Mouse (Mus musculus): ENCODE results near the gene Mtus2. TPM values are rescaled to one million over a fixed set of nuclear protein-coding genes. Genes with fewer than 3 reads are reported as not detected.

The Mtus2 gene
- polyA plus RNA-seq, 1 experiment from 2014 or later, result 48.9 TPM

DNA sequence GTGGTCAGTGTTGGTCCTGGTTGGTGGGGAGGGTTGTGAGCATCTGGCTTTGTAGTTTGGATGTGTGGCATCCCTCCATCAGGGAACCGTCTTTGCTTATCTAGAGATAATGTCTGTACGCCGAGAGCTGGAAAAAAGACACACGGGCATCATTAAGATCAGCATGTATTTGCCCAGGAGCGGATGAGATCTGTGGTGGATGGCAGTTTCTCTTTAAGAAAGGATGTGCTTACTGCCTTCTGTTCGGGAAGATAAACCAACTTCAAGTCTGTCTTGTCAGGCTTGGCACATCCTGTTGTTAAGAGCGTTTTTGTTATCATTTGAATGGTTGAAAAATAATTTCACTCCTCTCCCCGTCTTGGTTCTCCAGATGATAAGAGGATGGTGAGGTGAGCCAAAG lies 58.3 kb downstream of the Mtus2 start:
- Histone ChIP-seq H3K9ac (no peak overlapping the region), H3K36me3 (no peaks in the 10 kb centered on the region), H3K9me3 (replicated peaks) (0 out of 2 replicates have a peak, but pooled peaks cover 3% of the 10 kb centered on the region), H3K4me3 (no peak overlapping the region), H3K4me1 (no peaks in the 10 kb centered on the region), H3K27ac (no peak overlapping the region), H3K27me3 (no peaks in the 10 kb centered on the region), H3K4me2 (replicated peaks) (no peak overlapping the region)
- 88% methylated on average over 8 of the region's 8 CpGs for WGBS
- no peak for ATAC-seq (ENCODE audit: low FRiP score)

DNA sequence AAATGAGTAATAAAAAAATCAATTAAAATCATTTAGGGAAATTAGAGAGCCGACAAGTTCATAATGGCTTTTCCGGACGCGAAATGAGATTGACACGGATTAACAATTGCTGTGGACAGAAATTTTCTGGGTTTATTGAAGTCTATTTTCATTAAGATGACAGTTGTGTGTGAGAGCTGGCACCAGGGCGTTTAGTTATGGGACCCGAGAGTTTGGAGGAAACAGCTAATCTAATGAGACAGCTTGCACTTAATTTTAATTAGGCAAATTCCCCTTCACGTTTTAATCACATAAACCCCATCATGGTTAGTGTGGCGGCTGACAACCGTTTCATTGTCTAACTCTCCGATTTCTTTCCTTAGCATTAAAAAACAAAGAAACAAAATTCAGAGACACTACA lies 60.3 kb downstream of the Mtus2 start:
- H3K27me3 ChIP-seq, result no peaks in the 10 kb centered on the region
- no peak overlapping the region for H3K4me2 ChIP-seq (replicated peaks)
- H3K27ac ChIP-seq, result no peak overlapping the region
- H3K36me3 ChIP-seq, result no peaks in the 10 kb centered on the region
- no peaks in the 10 kb centered on the region for H3K9me3 ChIP-seq (replicated peaks)
- WGBS, result 86% methylated on average over 11 of the region's 11 CpGs
- H3K9ac ChIP-seq, result no peak overlapping the region
- H3K4me3 ChIP-seq, result no peak overlapping the region
- ATAC-seq (ENCODE audit: low FRiP score), result no peak
- H3K4me1 ChIP-seq, result no peaks in the 10 kb centered on the region

DNA sequence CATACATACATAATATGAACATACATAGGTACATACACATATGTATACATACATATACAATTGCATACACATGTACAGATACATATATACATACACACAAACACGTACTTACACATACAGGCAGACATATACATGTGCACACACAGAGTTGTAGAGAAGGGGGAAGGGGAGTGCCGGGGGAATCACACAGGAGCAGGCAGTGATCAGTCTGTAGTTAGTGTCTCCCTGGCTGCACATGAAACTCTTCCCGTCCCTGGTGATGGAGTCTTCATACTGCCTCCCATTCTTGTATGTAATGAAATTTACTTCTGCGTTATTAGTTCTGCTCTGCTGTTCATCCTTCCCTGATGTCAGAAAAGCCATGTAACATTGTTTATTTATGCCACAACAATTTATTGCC lies 65.7 kb downstream of the Mtus2 start:
- WGBS, result 84% methylated on average over 4 of the region's 4 CpGs
- H3K4me2 ChIP-seq (replicated peaks), result no peak overlapping the region
- no peak overlapping the region for H3K27ac ChIP-seq

DNA sequence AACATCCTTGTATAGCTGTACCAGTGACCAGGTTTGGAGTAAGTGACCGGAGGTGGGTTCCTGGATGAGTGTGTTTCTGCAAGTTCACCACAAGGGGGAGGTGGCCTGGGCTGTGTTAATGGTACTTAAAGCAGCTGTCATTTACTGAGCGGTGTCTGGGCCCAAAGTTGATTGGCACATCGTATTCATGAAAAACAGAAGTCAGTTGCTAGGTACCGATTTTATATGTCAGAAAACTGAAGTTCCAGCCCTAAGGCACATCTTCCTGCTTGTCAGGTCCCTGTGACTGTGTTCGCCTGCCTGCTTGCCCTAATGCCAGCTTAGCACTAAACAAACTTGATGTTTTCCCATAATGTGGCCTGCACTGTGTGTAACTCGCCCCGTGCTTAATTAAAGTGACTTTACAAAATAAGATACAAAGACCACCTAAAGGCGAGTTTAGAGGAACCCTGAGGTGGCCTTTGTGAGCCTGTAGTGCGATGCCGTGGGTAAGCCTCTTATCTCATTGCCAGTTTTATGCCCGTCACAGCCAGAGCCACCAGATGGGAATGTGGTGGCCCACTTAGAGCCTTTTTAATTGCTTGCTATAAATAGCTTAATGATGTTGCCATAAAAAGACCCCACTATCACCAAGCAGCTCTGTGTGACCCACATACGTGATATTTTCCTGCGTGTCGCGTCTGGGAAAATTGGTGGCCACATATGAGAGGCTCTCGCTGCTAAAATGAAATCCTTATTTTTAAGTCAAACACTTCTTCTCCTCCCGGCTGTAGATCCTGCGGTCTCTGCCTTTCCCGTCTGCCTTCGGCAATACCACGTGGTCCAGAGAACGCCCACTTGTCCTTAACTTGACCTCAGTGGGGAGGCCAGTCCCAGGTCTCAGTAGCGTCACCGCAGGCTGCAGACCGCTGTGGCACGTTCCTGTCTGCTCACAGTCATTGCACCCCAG lies 69.6 kb downstream of the Mtus2 start:
- WGBS, result 66% methylated on average over 26 of the region's 26 CpGs
- no peak overlapping the region for H3K4me2 ChIP-seq (replicated peaks)
- no peak overlapping the region for H3K9ac ChIP-seq
- H3K27me3 ChIP-seq, result no peaks in the 10 kb centered on the region
- H3K36me3 ChIP-seq, result no peaks in the 10 kb centered on the region
- H3K4me1 ChIP-seq, result no peaks in the 10 kb centered on the region
- H3K4me3 ChIP-seq, result no peak overlapping the region
- no peaks in the 10 kb centered on the region for H3K9me3 ChIP-seq (replicated peaks)
- ATAC-seq (ENCODE audit: low FRiP score), result peak; percentile 11; the same call in 1 of the 2 replicates
- no peak overlapping the region for H3K27ac ChIP-seq

More for the DNA sequence above, 65.7 kb downstream of the Mtus2 start:
- no peaks in the 10 kb centered on the region for H3K4me1 ChIP-seq
- H3K36me3 ChIP-seq, result no peaks in the 10 kb centered on the region
- no peak overlapping the region for H3K4me3 ChIP-seq
- ATAC-seq (ENCODE audit: low FRiP score), result no peak
- no peak overlapping the region for H3K9ac ChIP-seq
- no peaks in the 10 kb centered on the region for H3K27me3 ChIP-seq
- H3K9me3 ChIP-seq (replicated peaks), result no peaks in the 10 kb centered on the region

DNA sequence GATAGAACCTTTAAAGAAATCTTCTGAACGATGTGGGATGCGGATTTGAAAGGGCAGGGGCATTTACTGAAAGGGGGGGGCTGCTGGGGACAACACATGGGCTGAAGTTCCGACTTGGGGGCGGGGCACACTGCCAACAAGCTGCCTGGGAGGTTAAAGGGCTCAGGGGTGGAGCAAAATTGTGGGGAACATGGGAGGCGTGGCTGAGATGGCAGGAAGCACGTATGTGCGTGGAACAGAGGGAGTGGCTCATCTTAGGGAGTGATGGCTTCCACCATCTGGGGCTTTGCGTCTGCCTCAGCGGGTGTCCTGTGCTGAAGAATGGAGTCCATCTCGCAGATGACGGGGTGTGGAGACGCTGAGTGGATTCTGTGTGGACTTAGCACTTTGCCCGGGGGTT lies 70.9 kb downstream of the Mtus2 start:
- no peaks in the 10 kb centered on the region for H3K27me3 ChIP-seq
- no peaks in the 10 kb centered on the region for H3K9me3 ChIP-seq (replicated peaks)
- no peak overlapping the region for H3K9ac ChIP-seq
- no peaks in the 10 kb centered on the region for H3K4me1 ChIP-seq
- WGBS, result 68% methylated on average over 13 of the region's 13 CpGs
- H3K27ac ChIP-seq, result no peak overlapping the region
- ATAC-seq (ENCODE audit: low FRiP score), result no peak
- no peaks in the 10 kb centered on the region for H3K36me3 ChIP-seq
- H3K4me2 ChIP-seq (replicated peaks), result no peak overlapping the region
- H3K4me3 ChIP-seq, result no peak overlapping the region

DNA sequence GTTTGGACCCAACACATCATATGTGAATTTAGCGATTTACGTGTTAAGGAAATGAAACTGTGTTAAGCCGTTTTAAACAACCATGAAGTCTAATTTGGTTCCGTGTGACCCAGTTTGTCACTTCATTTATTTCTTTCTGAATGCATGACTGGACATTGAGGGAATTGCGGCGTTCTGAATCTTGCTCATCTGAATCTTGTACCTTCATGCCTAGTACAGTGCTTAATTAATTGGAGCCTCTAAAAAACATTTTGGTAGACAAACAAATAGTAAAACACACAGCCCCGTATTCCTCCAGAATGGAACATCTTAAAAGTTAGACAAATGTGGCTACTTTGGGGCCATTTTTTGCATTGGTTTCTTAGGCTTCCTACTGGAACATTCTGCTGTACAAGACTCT lies 84.5 kb downstream of the Mtus2 start:
- ATAC-seq (ENCODE audit: low FRiP score), result no peak
- H3K27me3 ChIP-seq, result no peaks in the 10 kb centered on the region
- H3K9ac ChIP-seq, result no peak overlapping the region
- H3K4me3 ChIP-seq, result no peak overlapping the region
- no peak overlapping the region for H3K4me2 ChIP-seq (replicated peaks)
- no peaks in the 10 kb centered on the region for H3K4me1 ChIP-seq
- WGBS, result 93% methylated on average over 7 of the region's 7 CpGs
- H3K36me3 ChIP-seq, result no peaks in the 10 kb centered on the region
- no peak overlapping the region for H3K27ac ChIP-seq
- H3K9me3 ChIP-seq (replicated peaks), result 0 out of 2 replicates have a peak, but pooled peaks cover 3% of the 10 kb centered on the region

DNA sequence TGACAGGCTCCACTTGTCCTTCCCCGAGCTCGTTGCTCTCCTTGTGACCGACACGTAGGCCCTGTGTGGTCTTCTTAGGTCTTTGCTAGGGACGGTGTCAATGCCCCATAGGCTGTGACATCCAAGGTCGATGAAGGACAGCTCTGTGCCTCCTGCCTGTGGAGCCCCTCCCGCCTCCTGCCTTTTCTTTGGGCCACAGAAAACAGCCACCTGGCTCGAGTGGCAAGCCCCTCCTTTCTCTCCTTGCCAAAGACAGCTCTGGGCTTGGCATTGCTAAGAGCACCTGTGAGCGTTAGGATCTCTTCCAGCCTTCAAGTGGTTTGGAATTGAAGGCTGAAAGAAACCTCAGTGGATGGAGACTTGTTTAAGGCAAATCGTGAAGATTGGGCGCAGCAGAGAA lies 91.1 kb downstream of the Mtus2 start:
- no peak for ATAC-seq (ENCODE audit: low FRiP score)
- Histone ChIP-seq H3K9me3 (replicated peaks) (0 out of 2 replicates have a peak, but pooled peaks cover 3% of the 10 kb centered on the region), H3K4me1 (no peaks in the 10 kb centered on the region), H3K4me3 (no peak overlapping the region), H3K9ac (no peak overlapping the region), H3K36me3 (no peaks in the 10 kb centered on the region), H3K27me3 (no peaks in the 10 kb centered on the region), H3K27ac (no peak overlapping the region), H3K4me2 (replicated peaks) (no peak overlapping the region)
- 78% methylated on average over 11 of the region's 11 CpGs for WGBS

DNA sequence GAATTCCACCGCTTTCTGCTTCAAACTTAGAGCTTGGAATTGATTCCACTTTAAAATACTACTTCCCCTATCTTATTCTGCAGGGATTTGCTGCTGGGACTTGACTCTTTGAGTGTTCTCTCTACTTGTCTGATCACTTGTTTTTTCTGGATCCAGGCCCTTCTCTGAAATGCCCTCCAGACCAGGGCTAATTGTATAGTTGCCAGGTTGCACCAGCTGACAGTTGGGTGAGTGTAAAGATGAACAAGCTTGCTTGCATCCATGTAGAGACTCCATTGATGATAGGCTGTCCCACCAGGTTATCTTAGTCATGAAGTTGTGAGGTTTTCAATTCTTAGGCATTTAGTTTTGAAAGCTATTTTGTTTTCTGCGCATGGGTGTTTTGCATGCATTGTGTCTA lies 92.2 kb downstream of the Mtus2 start:
- H3K36me3 ChIP-seq, result no peaks in the 10 kb centered on the region
- WGBS, result 93% methylated on average over 2 of the region's 2 CpGs
- H3K9me3 ChIP-seq (replicated peaks), result no peaks in the 10 kb centered on the region
- ATAC-seq (ENCODE audit: low FRiP score), result no peak
- H3K4me2 ChIP-seq (replicated peaks), result no peak overlapping the region
- H3K27ac ChIP-seq, result no peak overlapping the region
- no peak overlapping the region for H3K4me3 ChIP-seq
- no peaks in the 10 kb centered on the region for H3K4me1 ChIP-seq
- no peaks in the 10 kb centered on the region for H3K27me3 ChIP-seq
- no peak overlapping the region for H3K9ac ChIP-seq

DNA sequence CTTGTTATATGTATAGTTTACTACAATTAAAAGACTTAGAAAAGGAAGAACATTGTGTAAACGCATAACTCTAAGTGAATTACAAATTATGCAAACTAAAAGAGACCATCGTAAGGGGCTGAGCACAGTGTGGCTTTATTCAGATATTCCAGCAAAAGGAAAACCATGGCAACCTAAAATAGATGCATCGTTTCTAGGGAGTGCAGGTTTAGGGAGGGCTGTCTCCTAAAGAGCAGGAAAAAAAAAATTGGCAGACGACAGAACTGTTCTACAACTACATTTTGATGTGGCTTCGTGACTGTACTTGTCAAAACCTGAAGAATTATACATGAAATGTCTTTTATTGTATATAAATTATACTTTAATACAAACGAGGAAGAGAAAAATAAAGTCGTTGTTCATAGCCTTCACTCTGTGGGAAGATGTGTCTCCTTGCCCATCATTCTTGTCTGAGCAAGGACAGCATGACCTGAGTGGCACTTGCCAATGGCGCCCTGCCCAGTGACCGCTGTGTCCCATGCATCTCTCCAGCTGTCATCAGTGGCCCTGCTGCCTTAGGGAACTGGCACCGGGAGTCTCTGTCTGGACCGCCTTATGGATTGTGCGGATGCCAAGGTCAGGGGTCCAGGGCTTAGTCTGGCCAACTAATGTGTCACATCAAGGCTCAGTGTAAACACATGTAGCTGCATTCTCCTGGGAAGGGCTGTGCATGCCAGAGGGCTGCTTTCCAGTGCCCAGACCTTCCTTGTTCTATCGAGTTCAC lies 95.9 kb downstream of the Mtus2 start:
- Histone ChIP-seq H3K9me3 (replicated peaks) (no peaks in the 10 kb centered on the region), H3K4me1 (no peaks in the 10 kb centered on the region), H3K4me3 (no peak overlapping the region), H3K27me3 (no peaks in the 10 kb centered on the region), H3K27ac (no peak overlapping the region), H3K9ac (no peak overlapping the region), H3K4me2 (replicated peaks) (no peak overlapping the region), H3K36me3 (no peaks in the 10 kb centered on the region)
- WGBS, result 77% methylated on average over 13 of the region's 13 CpGs
- no peak for ATAC-seq (ENCODE audit: low FRiP score)

DNA sequence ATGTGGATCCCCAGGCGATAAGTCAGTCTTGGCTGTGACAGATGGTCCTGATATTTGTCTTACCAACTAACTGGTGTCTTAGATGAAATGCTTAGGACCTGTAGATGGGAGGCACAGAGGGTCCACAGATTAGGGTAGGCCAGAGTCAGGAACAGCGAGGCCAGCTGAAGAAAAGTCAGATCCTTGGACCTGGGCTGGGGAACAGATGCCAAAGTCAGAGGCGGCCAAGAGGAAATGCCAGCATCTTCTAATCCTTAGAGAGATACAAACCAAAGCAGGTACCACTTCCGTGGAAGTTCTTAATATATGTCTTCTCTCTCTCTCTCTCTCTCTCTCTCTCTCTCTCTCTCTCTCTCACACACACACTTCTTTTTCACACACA lies 96.5 kb downstream of the Mtus2 start:
- no peak overlapping the region for H3K4me3 ChIP-seq
- H3K4me2 ChIP-seq (replicated peaks), result no peak overlapping the region
- no peaks in the 10 kb centered on the region for H3K27me3 ChIP-seq
- no peak for ATAC-seq (ENCODE audit: low FRiP score)
- 90% methylated on average over 4 of the region's 4 CpGs for WGBS
- H3K9me3 ChIP-seq (replicated peaks), result no peaks in the 10 kb centered on the region
- H3K4me1 ChIP-seq, result no peaks in the 10 kb centered on the region
- no peaks in the 10 kb centered on the region for H3K36me3 ChIP-seq
- H3K9ac ChIP-seq, result no peak overlapping the region
- no peak overlapping the region for H3K27ac ChIP-seq

DNA sequence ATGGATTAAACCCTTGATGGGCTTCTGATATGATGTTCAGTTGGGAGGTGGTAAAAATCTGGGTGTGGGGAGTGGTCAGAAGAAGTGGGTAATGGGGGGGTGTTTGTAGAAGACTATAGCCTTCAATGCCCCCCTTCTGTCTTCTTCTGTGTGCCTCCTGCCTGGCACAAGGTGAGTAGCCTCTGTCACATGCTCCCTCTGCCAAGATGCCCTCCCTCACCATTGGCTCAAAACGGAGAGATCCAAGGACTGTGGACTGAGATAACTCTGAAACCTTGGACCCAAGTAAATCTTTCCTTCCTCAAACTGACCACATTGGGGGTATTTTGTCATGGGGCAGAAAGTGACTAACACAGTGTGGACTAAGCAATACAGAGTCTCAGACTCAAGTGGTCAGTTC lies 99.7 kb downstream of the Mtus2 start:
- H3K9me3 ChIP-seq (replicated peaks), result no peaks in the 10 kb centered on the region; the same call in 1 of the 2 replicates
- H3K27ac ChIP-seq, result no peak overlapping the region
- H3K36me3 ChIP-seq, result no peaks in the 10 kb centered on the region
- H3K4me2 ChIP-seq (replicated peaks), result no peak overlapping the region
- H3K9ac ChIP-seq, result no peak overlapping the region
- H3K27me3 ChIP-seq, result no peaks in the 10 kb centered on the region
- no peak overlapping the region for H3K4me3 ChIP-seq
- WGBS, result 90% methylated on average over 1 of the region's 1 CpGs
- no peak for ATAC-seq (ENCODE audit: low FRiP score)
- no peaks in the 10 kb centered on the region for H3K4me1 ChIP-seq

DNA sequence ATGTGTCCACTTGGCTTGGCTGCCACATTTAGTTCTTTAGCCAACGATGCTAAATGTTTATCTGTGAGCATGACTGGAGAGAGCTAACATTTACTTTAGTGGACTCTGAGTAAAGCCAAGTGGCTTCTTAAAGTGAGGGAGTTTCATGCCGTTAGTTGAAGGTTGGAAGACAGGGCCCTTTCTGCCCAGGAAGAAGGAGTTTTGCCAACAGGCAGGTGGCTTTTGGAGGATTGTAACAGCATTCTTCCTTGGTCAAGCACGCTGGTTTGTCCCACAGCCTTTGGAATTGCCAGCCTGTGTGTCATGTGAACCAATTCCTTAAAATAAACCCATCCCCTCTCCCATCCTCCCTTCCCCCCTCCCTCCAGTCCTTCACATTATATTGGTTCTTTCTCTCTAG lies 100.3 kb downstream of the Mtus2 start:
- WGBS, result 85% methylated on average over 3 of the region's 3 CpGs
- Histone ChIP-seq H3K4me2 (replicated peaks) (no peak overlapping the region), H3K27ac (no peak overlapping the region), H3K9ac (no peak overlapping the region), H3K9me3 (replicated peaks) (no peaks in the 10 kb centered on the region; the same call in 1 of the 2 replicates), H3K36me3 (no peaks in the 10 kb centered on the region), H3K27me3 (no peaks in the 10 kb centered on the region), H3K4me1 (no peaks in the 10 kb centered on the region), H3K4me3 (no peak overlapping the region)
- no peak for ATAC-seq (ENCODE audit: low FRiP score)

Data from hindbrain, embryonic 12.5 days (tissue).